Mouse (Mus musculus) layer of hippocampus, postnatal 10 days (tissue): ENCODE measurements around the gene Pef1. TPM values are rescaled to one million over a fixed set of nuclear protein-coding genes. Genes with fewer than 3 reads are reported as not detected.

ENCODE experiments used
- DNase-seq, 2 experiments: peaks; one replicate each; pipeline ENCODE4 v3.0.0; 2021; ENCODE audit warnings: low spot score in 2 of 2
- long read RNA-seq: library from polyadenylated mRNA; stranded (forward); transcript quantifications from one replicate; pipeline ENCODE4 v2.0.0, GENCODE M21; 2023
- total RNA-seq, 2 experiments: library from RNA; stranded (reverse); gene quantifications; 2 replicates each; pipeline ENCODE4 v1.2.3; 2021

The Pef1 gene
- total RNA-seq = 10 to 100 TPM; 37.4 to 39.7 TPM
- long read RNA-seq, transcript Pef1-201 (5 exons, 1,551 nt) = major isoform, 63 of 68 reads
- long read RNA-seq, partial matches to known transcripts = 4 of 68 reads
- long read RNA-seq, other reads (novel, unspliced or antisense) = 1 of 68 reads

DNA sequence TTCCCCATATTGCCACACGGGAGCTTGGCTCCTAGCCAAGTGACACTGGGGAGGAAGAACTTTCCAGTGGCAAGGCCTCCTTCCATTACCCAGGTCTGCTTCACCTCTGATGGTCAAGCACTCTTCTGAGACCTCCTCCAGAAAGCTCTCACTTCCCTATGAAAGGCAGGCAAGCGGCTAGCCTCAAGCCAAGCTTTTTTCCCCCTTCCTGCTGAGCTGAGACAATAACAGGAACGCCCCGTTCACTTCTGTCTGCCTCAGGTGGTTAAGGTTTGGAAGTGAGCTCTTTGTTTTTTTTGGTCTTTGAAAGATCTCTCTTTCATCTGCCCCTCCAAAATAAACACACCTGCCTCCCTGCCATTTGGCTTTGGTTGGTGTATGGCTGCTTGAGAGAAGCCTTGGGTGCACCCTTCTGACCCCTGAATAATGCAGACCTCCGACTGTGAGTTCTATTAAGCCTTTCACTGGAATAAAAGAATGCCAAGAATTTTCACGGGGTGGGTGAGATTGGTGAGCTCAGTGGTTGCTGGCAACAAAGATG is at the start of gene Pef1:
Gene Pef1, plus strand, starts transcription at position 448 of the 541 bp plus-strand sequence.
- DNase-seq = no peak

DNA sequence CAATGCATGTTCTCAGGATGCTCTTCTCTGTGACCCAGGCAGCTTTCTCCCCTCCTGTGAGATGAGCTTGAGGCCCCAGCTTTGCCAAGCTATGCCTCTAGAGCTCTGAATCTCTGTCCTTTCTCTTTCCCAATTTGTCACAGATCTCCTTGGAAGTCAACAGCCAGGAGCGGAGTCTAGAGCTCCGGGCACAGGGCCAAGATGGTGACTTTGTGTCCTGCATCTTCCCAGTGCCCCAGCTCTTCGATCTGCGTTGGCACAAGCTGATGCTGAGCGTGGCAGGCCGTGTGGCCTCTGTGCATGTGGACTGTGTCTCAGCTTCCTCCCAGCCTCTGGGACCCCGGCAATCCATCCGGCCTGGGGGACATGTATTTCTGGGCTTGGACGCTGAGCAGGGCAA is 49.2 kb upstream of the Pef1 start:
- no peak for DNase-seq

DNA sequence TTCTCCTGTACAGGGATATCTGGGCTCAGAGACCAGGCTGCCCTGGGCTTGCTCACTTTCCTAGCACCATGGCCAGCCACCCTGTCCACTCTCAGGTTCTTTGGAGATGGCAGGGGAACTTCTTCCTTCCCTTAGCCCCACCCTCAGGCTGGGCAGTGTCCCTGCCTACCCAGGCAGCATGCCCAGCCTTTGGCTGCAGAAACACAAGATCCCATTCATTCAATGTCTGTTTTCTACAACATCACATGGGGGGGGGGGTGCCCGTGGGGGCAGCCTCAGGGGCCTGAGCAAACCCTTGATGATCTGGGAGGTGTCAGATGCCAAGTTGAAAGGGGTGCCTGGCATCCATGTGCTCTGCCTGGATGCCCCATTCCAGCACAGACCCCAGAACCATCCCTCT is 47.6 kb upstream of the Pef1 start:
- DNase-seq = peak; percentile 40 to 55

DNA sequence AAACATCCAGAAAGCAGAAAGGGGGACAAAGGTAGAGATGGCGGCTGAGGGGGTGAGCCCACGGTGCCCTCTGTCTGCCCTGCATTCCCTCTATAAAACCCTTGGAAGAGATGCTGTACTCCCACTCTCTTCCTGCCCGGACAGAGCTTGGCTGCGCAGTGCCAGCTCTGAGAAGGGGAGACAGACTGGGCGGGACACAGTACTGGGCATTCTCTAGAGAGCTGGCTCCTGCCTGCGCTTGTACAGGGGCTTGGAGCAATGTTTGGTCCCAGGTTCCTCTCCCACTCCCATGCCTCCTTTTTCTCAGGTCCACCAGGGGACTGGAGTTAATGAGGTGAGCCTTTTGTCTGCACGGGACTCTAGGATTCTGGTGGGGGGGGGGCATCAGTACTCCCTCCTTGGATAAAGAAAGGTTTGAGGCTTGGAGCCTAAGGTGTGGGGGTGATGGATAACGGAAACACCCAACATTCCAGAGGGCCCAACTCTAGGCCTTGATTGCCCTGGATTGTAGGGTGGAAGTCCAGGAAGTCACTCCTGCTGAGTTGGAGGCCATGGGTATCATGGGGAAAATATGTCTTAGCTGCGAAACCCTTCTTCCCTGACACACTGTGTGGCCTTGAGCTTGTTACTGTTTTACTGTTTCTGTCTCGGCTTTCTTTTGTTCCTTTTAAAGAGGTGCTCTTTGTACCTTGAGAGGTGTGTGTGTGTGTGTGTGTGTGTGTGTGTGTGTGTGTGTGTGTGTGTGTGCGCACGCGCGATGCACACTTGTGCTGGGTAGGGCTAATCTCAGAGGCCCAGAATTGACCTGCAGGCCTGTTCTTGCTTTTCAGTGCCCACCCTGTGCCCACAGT is 47.0 kb upstream of the Pef1 start:
- DNase-seq = no peak

DNA sequence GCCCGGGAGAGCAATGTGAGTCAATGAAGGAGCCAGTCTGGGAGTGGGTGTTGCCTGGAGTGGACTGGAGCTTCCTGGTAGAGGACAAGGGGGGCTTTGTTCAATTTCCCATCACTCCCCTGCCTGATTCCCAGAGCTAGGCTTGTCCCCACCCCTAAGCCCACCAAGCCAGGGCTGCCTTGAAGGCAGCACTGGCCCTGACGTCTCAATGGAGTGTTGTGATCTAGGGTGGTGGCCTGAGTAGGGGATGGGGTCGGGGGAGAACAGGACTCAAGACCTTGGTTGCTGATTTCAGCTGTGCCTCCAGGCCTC is 46.4 kb upstream of the Pef1 start:
- no peak for DNase-seq

DNA sequence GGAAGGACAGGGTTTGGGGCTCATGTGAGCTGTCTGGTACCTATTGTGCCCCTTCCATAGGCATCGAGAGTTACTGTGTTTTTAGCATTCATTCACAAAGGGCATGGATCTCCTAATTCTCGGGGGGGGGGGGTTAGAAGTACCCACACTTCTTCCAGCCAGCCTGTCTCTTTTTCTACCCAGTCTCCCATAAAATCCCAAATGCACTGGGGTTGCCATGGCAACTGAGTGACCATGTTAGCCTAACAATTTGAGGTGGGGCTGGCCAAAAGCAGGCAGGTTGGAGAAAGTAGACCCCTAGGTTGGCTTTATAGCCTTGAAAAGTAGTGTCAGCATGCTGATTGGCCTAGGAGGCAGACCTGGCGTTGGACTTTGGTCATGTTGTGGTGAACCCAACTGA is 45.9 kb upstream of the Pef1 start:
- DNase-seq = no peak

DNA sequence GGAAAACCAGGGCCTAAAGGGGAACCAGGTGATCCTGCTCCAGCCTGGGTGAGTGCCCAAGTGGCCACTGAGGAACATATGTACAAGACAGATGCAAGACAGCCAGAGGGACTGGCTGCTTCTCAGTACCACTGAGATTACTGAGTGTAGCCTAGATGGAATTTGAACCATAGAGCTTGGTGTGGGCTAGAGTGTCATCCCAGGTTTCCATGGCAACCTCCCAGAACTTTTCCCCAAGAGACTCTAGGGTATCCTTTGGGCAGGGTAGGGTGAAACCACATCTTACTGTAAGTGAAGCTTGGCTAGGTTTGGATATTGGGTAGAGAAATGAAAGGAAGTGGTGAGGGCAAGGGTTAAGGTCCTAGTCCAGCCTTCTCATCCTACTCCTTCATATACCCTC is 41.4 kb upstream of the Pef1 start:
- DNase-seq = no peak

DNA sequence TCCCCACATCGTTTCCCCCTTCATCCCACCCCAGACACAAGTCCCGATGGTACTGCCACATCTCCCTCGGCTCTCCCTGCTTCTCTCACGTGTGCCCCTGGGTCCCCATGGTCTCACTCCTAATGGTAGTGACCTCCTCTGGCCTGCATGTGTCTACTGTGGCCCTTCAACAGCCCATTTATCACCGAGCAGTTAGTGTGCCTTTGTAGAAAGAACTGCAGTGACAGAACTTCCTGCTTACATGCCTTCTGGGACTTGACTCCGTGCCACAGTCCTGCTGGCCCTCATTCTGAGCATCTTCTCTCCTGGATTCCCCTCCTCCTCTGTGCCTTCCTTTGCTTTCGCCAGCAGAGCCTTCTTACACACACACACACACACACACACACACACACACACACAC is 39.2 kb upstream of the Pef1 start:
- DNase-seq = no peak

DNA sequence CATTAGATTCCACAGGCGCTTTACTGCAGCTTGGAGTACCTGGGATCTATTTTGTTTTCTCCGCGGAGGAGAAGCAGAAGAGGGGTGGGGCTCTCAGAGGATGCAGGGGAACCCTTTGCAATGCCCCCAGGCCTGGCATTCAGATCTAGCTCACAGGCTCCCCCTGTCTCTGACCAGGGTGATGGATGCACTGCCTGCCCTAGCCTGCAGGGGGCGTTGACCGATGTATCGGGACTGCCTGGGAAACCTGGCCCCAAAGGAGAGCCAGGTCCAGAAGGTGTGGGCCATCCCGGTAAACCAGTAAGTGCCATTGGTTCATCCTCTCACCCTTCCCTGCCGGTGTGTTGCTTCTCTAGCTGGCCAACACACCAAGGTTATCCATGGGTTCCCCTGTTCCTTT is 35.5 kb upstream of the Pef1 start:
- DNase-seq = peak; percentile 51 to 60

DNA sequence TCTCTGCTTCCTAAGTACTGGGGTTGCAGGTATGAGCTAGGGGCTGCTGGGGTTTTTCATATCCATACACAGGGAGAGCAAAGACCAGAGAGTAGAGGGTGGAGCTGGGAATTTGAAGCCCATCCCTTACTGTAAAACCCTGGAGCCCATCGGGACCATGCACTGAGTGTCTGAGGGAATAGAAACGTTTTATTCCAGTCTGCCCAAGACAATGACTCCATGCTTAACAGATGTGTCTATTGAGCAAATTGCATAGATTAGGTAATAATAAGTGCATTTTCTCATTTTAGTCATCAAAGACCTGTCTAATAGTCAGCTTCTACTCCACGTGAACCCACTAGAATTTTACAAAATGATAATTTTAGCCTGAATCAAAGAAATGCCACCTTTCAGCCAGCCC is 31.8 kb upstream of the Pef1 start:
- DNase-seq = no peak

DNA sequence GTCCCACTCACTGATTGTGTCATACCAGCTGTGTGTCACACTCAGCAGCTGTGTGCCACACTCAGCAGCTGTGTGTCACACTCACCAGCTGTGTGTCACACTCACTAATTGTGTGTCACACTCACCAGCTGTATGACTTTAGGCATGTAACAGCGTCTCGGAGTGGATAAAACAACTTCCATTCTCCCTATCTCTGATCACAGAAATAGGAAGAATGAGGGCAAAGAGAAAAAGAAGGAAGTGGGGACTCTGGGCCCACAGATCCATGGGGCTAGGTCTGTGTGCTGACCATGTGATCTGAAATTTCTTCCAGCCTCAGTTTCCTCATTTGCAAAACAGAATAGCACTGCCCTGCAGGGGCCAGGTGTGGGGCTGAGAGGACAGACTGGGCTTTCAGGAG is 30.6 kb upstream of the Pef1 start:
- DNase-seq = no peak

DNA sequence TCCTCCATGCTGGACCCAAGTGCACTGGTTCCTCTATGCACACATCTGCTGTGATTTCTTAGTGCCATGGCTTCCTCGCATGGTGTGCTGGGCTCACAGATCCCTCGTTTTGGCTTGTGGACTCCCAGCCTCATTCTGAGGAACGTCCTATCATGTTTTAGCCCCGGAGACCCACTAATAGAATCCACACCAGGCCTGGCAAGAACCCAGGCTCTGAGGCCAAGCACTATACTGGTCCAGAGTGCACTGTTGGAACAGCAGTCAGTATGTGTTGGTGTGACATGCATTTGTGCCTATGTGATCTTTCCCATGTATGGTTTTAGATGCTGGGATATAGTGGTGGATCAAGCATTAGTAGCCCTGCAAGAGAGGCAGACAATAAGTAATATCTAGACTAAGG is 29.0 kb upstream of the Pef1 start:
- no peak for DNase-seq

DNA sequence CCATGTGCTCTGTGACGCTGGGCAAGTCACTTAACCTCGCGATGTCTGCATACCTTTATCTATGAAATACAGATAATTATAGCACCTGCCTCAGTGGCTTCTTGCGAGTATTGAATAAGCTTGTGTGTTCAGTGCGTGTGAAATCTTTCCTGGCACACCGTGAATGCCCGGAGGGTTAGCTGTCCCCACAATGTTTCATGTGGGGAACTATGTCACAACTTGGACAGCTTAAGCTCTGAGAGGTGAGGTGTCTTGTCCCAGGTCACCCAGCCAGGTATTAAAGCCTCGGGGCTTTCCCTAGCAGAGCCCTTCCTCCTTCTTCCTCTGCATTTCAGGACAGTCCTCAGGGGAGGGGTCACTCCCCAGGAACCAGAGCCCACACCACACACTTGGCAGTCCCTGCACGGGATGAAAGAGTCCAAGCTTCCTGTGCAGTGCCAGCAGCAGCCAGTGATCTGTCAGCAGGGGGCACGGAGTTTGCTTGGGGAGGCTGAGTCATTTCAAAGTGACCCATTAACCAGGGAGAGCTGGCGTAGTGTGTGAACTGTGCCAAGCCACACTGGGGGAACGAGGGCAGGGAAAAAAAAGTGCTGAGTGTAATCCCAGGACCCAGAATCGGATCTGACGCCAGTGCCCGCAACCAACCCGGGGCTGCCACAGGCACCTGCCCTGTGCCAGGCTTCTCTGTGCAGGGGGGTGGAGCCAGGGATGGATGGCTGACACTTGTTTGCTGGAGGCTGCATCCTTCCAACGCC is 27.4 kb upstream of the Pef1 start:
- peak; percentile 41 to 58 for DNase-seq

DNA sequence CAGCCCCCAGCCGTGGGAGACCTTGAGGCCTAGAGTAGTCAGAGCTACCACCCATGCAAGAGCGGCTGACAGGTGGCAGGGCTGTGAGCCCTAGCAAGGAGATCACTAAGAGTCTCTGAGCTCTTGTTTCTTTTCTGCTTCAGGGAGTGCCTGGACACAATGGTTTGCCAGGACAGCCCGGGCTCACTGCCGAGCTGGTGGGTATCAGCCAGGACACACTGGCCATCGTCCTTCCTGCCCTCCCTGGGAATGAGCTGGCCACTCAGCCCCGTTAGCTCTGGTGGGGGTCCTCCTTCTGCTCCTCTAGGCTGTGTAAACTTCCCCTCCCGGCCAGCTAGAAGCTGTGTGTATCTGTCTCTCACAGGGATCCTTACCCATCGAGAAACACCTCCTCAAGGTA is 25.5 kb upstream of the Pef1 start:
- peak; percentile 44 to 58 for DNase-seq

DNA sequence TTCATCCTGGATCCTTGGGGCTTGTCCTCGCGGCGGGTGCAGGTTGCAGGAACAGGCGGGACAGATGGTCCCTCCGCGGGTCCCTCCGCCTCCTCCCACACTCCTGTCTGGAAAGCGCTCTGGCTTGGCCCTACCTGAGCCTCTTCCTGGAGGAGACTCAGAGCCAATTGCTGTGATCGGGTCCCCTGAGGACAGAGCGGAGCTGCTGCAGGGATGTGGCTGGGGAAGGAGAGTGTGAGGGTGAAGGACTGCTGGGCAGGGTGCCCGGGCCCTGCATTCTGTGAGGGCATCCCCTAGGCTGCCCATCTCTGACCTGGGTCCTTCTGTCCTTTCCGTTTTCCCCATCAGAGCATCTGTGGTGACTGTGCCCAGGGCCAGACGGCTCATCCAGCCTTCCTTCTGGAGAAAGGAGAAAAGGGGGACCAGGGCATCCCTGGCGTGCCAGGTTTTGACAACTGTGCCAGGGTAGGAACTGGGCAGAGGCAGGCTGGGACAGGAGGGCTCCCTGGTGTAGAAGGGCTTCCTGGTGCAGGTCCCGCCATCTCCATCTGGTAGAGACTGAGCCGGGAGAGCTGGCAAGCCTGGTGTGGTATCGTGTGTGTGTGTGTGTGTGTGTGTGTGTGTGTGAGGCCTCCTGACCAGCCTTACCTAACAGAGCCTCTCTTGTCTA is 23.4 kb upstream of the Pef1 start:
- peak; percentile 54 to 56 for DNase-seq

DNA sequence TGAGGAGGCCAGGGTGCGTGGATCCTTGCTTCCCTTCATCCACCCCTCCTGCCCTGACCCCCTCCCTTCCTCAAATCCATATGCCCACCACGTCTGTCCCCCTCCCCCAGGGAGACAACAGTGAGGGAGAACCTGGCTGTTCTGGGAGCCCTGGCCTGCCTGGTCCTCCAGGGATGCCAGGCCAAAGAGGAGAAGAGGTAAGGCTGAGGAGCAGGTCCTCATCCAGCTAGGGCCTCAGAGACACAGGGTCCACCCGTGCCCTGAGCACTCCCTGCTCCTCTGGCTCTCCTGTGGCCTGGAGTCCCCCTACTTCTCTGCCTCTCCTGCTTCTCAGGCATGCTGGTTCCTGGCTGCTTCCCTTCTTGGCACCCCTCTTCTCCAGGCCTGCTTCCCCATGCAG is 22.8 kb upstream of the Pef1 start:
- no peak for DNase-seq

DNA sequence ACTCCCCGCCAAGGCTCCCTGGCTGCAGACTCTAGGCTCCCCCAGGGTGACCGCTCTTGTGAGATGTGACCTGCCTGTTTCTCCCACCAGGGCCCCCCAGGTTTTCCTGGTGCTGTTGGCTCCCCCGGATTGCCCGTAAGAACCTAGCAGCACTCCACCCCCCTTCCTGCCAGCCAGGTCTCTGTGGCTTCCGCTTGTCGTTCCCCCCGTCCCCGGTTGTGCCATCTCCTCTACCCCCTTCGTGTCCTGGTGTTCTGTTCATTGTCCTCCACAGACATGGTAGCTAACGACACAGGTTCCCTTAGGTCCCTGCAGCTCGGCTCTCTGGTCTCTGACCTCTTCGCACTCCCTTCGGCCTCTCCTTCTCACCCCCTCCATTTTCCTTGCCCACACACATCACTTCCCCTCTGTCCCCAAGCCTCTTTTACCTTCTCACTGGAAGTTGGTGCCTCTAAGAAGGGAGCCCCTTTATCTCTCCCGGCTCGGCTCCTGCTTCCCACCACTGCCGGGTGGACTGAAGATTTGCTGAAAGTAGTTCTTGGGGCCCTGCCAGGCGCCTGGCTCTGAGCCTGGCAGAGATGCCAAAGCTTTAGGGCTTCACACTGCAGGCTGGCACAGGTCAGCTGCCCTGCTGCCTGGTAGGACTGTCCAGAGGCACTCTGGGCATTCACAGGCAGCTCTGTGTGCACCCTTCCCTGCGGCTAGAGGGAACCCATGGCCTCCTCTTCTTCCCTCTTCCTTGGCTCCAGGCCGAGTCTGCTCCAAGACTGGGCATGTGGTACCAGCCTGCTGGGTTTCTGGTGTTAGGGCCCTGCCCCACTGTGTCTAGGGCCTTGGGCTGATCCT is 20.8 kb upstream of the Pef1 start:
- peak; percentile 78 to 84 for DNase-seq

DNA sequence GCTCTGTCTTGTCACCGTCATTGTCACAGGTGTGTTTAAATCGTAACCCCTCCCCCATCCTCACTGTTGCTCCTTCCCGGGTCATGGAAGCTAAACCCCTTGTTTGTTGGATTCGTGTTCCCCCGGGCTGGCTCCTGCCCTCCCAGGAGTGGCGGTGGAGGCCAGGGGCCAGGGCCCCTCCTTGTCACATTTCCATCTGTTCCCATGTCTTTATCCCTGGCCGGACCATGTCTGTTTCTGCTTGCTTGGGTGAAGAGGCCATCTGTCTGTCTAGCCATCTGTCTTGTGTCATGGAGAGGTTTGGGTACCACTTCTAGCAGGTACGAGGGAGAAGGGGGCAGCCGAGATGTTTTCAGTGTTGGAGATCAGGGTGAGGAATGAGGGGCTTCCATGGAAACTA is 20.1 kb upstream of the Pef1 start:
- DNase-seq = no peak

DNA sequence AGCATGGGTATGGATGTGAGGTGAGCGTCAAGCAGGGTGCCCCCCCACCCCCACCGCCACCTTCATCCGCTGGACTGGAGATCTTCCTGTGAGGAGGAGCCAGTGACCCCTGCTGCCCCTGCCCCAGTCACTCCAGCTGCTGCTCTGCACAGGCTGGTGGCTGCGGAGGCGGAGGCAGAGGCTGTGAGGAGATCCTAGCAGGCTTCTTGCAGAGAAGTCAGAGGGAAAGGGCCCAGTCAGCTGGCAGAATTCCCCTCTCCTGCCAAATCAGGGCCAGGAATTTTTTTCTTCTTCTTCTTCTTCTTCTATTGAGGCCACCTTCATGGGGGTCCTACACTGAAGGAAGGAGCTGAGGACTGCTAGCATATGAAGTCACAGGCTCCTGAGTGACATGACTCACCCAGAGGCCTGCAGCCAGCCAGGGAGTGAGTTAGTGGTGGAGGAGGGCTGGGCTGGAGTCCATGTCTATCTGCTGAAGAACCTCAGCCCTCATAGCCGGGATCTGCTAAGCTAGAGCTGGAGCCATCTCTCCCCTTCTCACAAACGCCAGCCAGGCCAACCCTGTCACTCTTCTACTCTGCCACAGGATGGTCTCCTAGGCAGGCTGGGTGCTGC is 17.9 kb upstream of the Pef1 start:
- DNase-seq = no peak

DNA sequence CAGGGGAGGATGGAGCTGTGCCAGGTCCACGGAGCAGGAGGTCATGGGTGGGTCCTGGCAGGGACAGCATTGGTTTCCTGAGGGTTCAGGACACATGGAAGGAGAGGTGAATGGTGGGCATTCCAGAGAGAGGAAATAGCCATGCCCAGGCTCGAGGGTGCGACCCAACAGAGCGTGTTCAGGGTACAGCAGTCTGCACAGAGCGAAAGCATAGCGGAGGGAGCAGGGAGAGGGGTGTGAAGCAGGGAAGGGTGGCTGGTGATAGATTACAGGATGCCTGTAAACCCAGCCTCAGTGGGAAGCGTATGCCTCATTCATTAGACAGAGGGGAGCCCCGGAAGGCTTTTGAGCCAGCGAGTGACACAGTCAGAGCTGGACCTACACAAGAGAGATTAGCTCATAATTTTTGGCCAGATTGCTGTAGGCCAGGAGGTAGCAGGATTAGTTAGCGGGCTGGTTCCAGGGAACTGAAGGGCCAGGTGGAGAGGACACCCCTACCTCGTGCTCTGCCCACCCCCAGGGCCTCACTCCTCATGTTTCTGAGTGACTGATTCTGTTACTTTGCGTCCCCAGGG is 17.0 kb upstream of the Pef1 start:
- DNase-seq = no peak
